Mouse (Mus musculus) spleen, adult 2 months (tissue): ENCODE data around the gene Ubap1l. TPM values are rescaled to one million over a fixed set of nuclear protein-coding genes. Genes with fewer than 3 reads are reported as not detected.

Source experiments
- DNase-seq, 2 experiments: peaks; one replicate each; pipeline versions ENCODE4 v3.0.0 to v3.0.0-alpha.2; 2012 to 2021; ENCODE audit warnings: low spot score in 2 of 2, low read depth in 1 of 2
- H3K27ac ChIP-seq: fragments of 200-500 bp; 2 replicates; pipeline ENCODE4 v1.5.1; 2012; ENCODE audit warnings: low read length, inconsistent platforms; ENCODE audit not compliant: insufficient read depth
- H3K27me3 ChIP-seq: fragments of 200-500 bp; 2 replicates; pipeline ENCODE4 v1.6.1; 2012; ENCODE audit warnings: mild to moderate bottlenecking, moderate library complexity, low read length, inconsistent platforms; ENCODE audit not compliant: control insufficient read depth, insufficient read depth
- H3K36me3 ChIP-seq: fragments of 200-500 bp; 2 replicates; pipeline ENCODE4 v1.6.1; 2012; ENCODE audit warnings: mild to moderate bottlenecking, low read length, inconsistent platforms; ENCODE audit not compliant: control insufficient read depth, insufficient read depth
- H3K4me1 ChIP-seq: fragments of 200-500 bp; 2 replicates; pipeline ENCODE4 v1.6.1; 2011; ENCODE audit warnings: inconsistent platforms; ENCODE audit not compliant: control insufficient read depth, insufficient read depth, insufficient read length
- H3K4me3 ChIP-seq: fragments of 200-500 bp; 2 replicates; pipeline ENCODE4 v1.5.1; 2011; ENCODE audit warnings: mild to moderate bottlenecking, inconsistent platforms; ENCODE audit not compliant: insufficient read depth, insufficient read length; ENCODE audit errors: extremely low read depth
- CTCF ChIP-seq: fragments of 200-500 bp; IDR thresholded peaks from 2 replicates; pipeline ENCODE4 v1.5.1; 2011; ENCODE audit warnings: mild to moderate bottlenecking, inconsistent platforms; ENCODE audit not compliant: insufficient read depth, insufficient read length, insufficient replicate concordance; ENCODE audit errors: extremely low read depth
- POLR2A ChIP-seq: fragments of 200-500 bp; IDR thresholded peaks from 2 replicates; pipeline ENCODE4 v1.6.1; 2011; ENCODE audit warnings: low read depth, low read length, inconsistent platforms
- whole genome bisulfite sequencing: fragments of 180-500 bp; shearing (Covaris S2); methylation state at CpG from one replicate; pipeline ENCODE4 v1.1.7; 2018; 5-methylcytosine and 5-hydroxymethylcytosine counted together
- polyA plus RNA-seq: library from polyadenylated mRNA; depleted of rRNA; stranded (reverse); fragments of >200 nt; gene quantifications from 2 replicates; pipeline ENCODE4 v1.2.3, GENCODE M21; 2012

Gene Ubap1l
- polyA plus RNA-seq, 1 experiment, result 0.54 TPM

DNA sequence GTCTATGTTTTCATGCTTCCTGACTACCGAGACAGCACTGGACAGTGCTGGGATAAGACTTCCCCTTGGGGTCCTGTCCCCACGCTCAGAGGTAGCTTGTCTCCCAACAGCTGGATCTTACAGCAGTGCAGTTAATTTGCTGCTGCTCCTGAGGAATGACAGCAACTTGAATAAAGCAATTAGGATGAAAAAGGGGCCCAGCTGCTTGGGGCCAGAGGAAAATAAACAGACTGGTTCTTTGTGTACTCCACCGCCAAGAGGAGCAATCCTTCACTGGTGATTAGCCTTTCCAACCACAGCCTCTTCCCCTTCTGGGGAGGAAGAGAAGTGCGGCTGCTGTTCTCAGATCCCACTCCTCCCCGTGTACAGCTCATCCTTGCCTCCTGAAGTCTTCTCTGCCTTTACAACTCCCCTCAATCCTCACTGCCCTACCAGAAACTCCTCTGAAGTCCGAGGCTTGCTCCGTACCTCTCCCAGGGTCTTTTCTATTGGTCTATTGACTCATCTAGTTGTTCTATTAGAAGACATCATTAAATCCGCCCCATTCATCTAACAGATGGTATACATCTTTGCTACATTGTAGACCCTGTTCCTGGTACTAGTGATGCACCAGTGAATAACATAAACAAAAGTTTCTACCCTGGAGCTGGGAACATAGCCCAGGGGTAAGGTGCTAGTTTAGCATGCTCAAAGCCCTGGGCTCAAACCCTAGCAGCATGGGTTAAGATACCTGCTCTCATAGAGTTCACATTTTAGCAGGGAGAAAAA lies 25.7 kb downstream of the Ubap1l start:
- DNase-seq, result no peak
- Histone ChIP-seq H3K4me1 (peaks cover 7% of the 10 kb centered on the region), H3K27ac (no peak overlapping the region), H3K27me3 (peaks cover 8% of the 10 kb centered on the region), H3K36me3 (no peaks in the 10 kb centered on the region), H3K4me3 (no peak overlapping the region)
- TF ChIP-seq CTCF (no peak), POLR2A (no peak)
- 55% methylated on average over 8 of the region's 8 CpGs for whole genome bisulfite sequencing

DNA sequence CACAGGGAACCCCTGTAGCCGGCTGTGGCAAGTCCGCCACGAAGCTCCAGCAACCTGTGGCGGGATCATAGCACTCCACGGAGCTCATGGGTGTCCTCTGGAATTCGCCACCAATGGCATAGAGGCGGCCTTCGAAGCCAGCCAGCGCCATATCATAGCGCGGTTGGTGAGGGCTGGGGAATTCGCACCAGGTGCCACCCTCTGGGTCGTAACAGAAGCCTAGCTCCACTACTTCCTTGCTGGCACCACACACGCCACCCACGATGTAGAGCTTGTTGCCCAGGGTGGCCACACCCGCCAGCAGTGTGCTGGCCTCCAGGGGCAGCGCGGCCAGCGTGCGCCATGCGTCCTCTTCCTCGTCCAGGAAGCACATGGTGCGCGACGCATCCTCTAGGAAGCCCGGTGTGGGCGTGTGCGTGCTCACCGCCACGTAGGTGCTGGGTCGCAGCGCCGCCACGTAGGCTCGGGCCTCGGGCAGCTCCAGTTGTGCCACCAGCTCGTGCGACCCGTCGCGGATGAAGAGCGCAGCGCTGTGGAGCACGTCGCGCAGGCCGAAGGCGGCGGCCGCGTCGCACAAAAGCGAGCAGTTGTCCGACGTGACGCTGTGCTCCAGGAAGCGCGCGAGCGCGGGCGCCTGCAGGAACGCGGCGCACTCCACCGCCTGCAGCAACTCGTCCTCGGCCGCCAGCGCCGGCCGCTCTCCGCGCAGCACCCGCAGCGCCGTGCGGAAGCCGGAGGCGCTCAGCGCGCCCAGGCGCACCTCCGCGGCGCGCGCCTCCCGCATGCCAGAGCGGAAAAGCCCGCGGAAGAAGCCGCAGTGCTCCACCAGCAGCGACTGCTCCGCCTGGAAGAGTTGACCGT lies 30.1 kb downstream of the Ubap1l start:
- DNase-seq, result no peak
- WGBS, result 13% methylated on average over 96 of the region's 96 CpGs
- peaks cover 9% of the 10 kb centered on the region for H3K27me3 ChIP-seq

DNA sequence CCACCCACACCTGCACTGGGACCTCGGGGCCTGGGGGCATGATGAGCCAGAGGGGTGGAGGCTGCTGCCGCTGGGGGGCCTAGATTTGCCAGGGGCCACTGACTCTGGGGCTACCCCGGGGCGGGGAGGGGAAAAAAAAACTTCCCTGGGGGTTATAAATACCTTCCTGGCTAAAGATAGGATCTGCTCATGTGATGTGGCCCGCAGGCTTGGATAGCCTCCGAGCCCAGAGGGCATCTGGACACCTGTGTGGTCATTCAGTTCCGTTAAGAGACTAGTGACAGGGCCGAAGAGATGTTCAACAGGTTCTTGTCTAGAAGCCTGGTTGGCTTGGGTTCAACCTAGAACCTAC lies 30.7 kb downstream of the Ubap1l start, which contains the start of gene Kbtbd13:
TSS of gene Kbtbd13 (minus strand) at position 40 of the 352 bp plus-strand sequence.
- Histone ChIP-seq H3K4me3 (no peak within 1 kb of the TSS; the same call in 1 of the 2 replicates), H3K27ac (no peak within 1 kb of the TSS), H3K36me3 (no peaks in the 10 kb centered on the region), H3K27me3 (peaks cover 9% of the 10 kb centered on the region), H3K4me1 (peaks cover 7% of the 10 kb centered on the region)
- no peak for TF ChIP-seq POLR2A
- no peak for TF ChIP-seq CTCF
- no peak for DNase-seq
- WGBS, result 42% methylated on average over 8 of the region's 8 CpGs

More for the DNA sequence above, 30.1 kb downstream of the Ubap1l start:
- H3K4me3 ChIP-seq, result no peak overlapping the region; the same call in 1 of the 2 replicates
- H3K36me3 ChIP-seq, result no peaks in the 10 kb centered on the region
- no peak for TF ChIP-seq POLR2A
- no peak for TF ChIP-seq CTCF
- H3K27ac ChIP-seq, result no peak overlapping the region
- H3K4me1 ChIP-seq, result peaks cover 7% of the 10 kb centered on the region

DNA sequence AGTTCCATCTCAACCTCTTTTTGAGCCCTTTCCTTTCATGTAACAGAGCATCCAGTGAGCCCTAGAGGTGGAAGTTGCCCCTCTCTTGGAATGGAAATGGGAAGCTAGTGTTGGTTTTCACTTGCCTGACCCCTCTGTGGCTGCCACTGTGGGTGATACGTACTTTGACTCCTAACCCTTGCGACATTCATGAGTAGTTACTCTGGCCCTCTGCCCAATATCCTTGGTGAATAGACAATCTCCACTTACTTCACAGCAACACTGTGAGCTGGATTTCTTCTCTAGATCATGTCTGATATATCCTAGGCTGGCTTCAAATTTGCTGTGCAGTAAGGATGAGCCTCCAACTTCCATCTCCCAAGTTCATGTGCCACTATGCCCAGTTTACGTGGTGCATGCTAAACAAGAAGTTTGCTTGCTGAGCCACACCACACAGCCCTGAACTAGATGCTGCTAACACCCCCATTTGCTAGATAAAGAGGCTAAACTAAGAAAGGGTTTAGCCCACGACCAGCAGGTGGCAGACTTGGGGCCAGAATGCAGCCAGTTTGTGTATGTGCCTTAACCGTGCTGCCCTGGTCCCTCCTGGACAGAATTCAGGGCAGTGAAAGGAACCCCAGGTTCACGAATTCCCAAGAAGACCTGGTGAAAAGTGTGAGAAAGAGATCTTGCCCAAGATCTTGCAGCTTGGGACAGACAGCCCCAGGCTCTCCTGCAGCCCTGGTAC lies 32.0 kb downstream of the Ubap1l start:
- H3K27ac ChIP-seq, result no peak overlapping the region
- no peak overlapping the region for H3K4me3 ChIP-seq
- peaks cover 7% of the 10 kb centered on the region for H3K4me1 ChIP-seq
- 24% methylated on average over 6 of the region's 6 CpGs for WGBS
- peak in 1 of 2 experiments; percentile 40 for DNase-seq
- H3K27me3 ChIP-seq, result peaks cover 9% of the 10 kb centered on the region
- peak; percentile 65; the same call in 1 of the 2 replicates for TF ChIP-seq CTCF
- TF ChIP-seq POLR2A, result no peak
- H3K36me3 ChIP-seq, result no peaks in the 10 kb centered on the region

- no peak overlapping the region for H3K27ac ChIP-seq
- 40% methylated on average over 2 of the region's 2 CpGs for WGBS
- TF ChIP-seq POLR2A, result no peak
- TF ChIP-seq CTCF, result no peak
- no peak for DNase-seq
- no peaks in the 10 kb centered on the region for H3K36me3 ChIP-seq
- peaks cover 7% of the 10 kb centered on the region for H3K4me1 ChIP-seq
- no peak overlapping the region for H3K4me3 ChIP-seq
- peaks cover 9% of the 10 kb centered on the region for H3K27me3 ChIP-seq
These were observed 32.8 kb downstream of the Ubap1l start for GRCm38 (mm10) chr9:65393606-65394005.

DNA sequence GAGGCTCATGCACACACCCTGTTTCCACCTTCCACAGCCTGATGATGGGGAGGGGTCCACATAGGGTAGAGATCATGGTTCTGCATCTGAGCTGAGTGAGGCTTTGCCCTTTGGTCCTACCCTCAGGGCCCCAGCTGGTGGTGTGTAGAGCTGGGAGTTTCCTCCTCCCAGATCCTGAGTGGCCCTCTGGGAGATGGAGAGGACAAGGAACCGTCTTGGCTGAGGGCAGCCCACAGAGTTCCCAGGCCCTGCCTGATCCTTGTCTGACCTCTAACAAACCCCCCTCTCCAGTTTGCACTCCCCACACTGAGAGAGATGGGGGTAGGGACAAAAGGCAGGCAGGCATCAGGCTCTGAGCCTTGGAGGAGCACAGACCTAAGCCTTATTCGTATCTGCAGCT lies 33.5 kb downstream of the Ubap1l start:
- Histone ChIP-seq H3K27ac (no peak overlapping the region), H3K4me1 (peaks cover 7% of the 10 kb centered on the region), H3K36me3 (no peaks in the 10 kb centered on the region), H3K4me3 (no peak overlapping the region), H3K27me3 (peaks cover 9% of the 10 kb centered on the region)
- DNase-seq, result no peak
- TF ChIP-seq CTCF (no peak), POLR2A (no peak)
- WGBS, result 81% methylated on average over 2 of the region's 2 CpGs
